Comparison of ENCODE assay signal across 8 mouse cellular contexts in the genomic region with DNA sequence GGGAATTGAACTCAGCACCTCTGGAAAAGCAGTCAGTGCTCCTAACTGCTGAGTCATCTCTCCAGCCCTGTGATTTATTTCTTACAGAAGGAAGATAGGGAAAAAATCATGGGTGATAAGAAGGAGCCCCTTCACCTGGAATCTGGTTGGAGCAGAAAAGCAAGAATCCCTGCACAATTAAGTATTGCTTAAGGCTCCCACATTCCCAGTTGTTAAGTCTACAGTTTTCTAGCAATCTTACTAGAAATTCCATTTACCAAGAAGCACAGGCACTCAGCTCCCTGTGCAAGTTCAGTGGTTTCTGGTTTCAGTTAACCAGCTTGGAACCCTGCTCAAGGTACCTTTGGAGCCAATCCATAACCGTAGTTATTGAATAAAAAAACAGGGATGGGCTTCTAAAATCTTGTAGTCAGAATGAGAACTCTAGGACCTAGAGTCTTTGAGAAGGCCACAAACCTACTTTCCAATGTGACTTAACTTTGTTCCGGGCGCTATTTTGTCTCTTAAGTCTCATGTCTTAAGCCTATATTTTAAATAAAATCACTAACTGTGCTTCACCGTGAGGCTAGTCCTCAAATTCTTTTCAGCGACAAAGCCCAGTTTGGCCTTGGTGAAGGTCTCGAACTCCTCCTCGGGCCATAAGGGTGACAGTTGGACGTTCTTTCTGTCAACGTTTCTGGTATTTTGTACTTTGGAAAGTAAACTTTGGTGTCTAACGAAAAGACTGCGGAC. TPM values are rescaled to one million over a fixed set of nuclear protein-coding genes. Genes with fewer than 3 reads are reported as not detected.
DNase-seq lines count a peak whose midpoint lies in the region; ATAC-seq lines count a peak whose summit lies in the region.

No protein-coding gene starts in this region.

- peaks cover 39% of the 10 kb centered on the region for H3K79me2 ChIP-seq in macrophage (ENCODE audit: inconsistent target)

- peak overlapping the region; percentile 89 for H3K27ac ChIP-seq in heart, embryonic 13.5 days (replicated peaks)
- H3K27ac ChIP-seq in hindbrain, embryonic 13.5 days, result 0 out of 2 replicates have a peak overlapping the region, but pooled peaks have one; percentile 18
- H3K27ac ChIP-seq in macrophage, result peak overlapping the region; percentile 66

- 0 out of 2 replicates have a peak, but pooled peaks cover 4% of the 10 kb centered on the region for H3K36me3 ChIP-seq in heart, embryonic 13.5 days
- H3K36me3 ChIP-seq in hindbrain, embryonic 13.5 days, result 0 out of 2 replicates have a peak, but pooled peaks cover 2% of the 10 kb centered on the region
- H3K36me3 ChIP-seq in macrophage (ENCODE audit: inconsistent target), result peaks cover 10% of the 10 kb centered on the region; the same call in 1 of the 2 replicates

- H3K4me3 ChIP-seq in heart, embryonic 13.5 days, result peak overlapping the region; percentile 66
- peak overlapping the region; percentile 58 for H3K4me3 ChIP-seq in hindbrain, embryonic 13.5 days
- H3K4me3 ChIP-seq in macrophage (ENCODE audit: inconsistent target), result no peak overlapping the region

- H3K4me2 ChIP-seq in heart, embryonic 13.5 days, result peak overlapping the region; percentile 80
- H3K4me2 ChIP-seq in hindbrain, embryonic 13.5 days, result peak overlapping the region; percentile 71

- no peak for ATAC-seq in heart, embryonic 13.5 days (ENCODE audit: extremely low read depth, insufficient number of reproducible peaks, low FRiP score, low TSS enrichment)
- no peak for ATAC-seq in hindbrain, embryonic 13.5 days (ENCODE audit: low FRiP score)

- no peaks in the 10 kb centered on the region for H3K9me3 ChIP-seq in heart, embryonic 13.5 days
- H3K9me3 ChIP-seq in hindbrain, embryonic 13.5 days, result no peaks in the 10 kb centered on the region

- peak overlapping the region; percentile 78 for H3K9ac ChIP-seq in heart, embryonic 13.5 days
- no peak overlapping the region for H3K9ac ChIP-seq in hindbrain, embryonic 13.5 days

- intact Hi-C loops in heart, postnatal 36 days (cut with DNase I), result loop anchor here (10.0 kb wide), 1 partner anchor 358 kb away; no protein-coding TSS in a partner anchor

- DNase-seq in heart, postnatal 36 days, result no peak
- DNase-seq in MN1 (ENCODE audit: low spot score), result peak; percentile 36
- no peak for DNase-seq in urinary bladder, adult 2 months (ENCODE audit: low spot score)
- DNase-seq in left cerebral cortex, adult 9 months (ENCODE audit: low spot score in 2 of 2), result no peak
- DNase-seq in frontal cortex, adult 2 months (ENCODE audit: extremely low spot score in 1 of 2, low spot score in 1 of 2), result no peak

- no peaks in the 10 kb centered on the region for H3K27me3 ChIP-seq in heart, embryonic 13.5 days (replicated peaks)
- no peaks in the 10 kb centered on the region for H3K27me3 ChIP-seq in hindbrain, embryonic 13.5 days

- WGBS in heart, embryonic 13.5 days, result 30% methylated on average over 11 of the region's 11 CpGs
- 42% methylated on average over 11 of the region's 11 CpGs for WGBS in hindbrain, embryonic 13.5 days
- WGBS in macrophage (ENCODE audit: missing documents), result 27% methylated on average over 11 of the region's 11 CpGs

- H3K4me1 ChIP-seq in heart, embryonic 13.5 days, result peaks cover 21% of the 10 kb centered on the region
- H3K4me1 ChIP-seq in hindbrain, embryonic 13.5 days (replicated peaks), result peaks cover 20% of the 10 kb centered on the region

RNA-seq across cellular contexts. Expression of gene Gm2a, which starts 1.0 kb away (rescaled TPM):
- polyA plus RNA-seq in heart, embryonic 13.5 days (2015; fragmentation: Nextera tagmentation; extraction: Ambion mirVana), result 42.2 and 45.3 TPM in 2 replicates
- total RNA-seq in heart, postnatal 36 days (2021), result 10 to 100 TPM; 10.8 to 11.8 TPM
- polyA plus RNA-seq in hindbrain, embryonic 13.5 days (2015; fragmentation: Nextera tagmentation; extraction: Ambion mirVana), result 19.2 and 20.3 TPM in 2 replicates
- total RNA-seq in macrophage (2018; cell fraction: chromatin; rRNA removed), result 10 to 100 TPM in 1 of 26 experiments, 1 to 10 TPM in 25; 1.3 to 10.9 (median 3.9) TPM
- 100 to 1,000 TPM; 104 to 194 (median 135) TPM for total RNA-seq in macrophage (2018; cell fraction: cytosol; rRNA removed)
- total RNA-seq in macrophage (2018; cell fraction: nucleus; rRNA removed), result 100 to 1,000 TPM in 2 of 26 experiments, 10 to 100 TPM in 24; 18.2 to 115 (median 67.3) TPM
- polyA plus RNA-seq in macrophage (2018), result 127 to 236 TPM (median 209 TPM) in 3 replicates
- 47.0 and 62.2 TPM in 2 replicates for polyA plus RNA-seq in urinary bladder, adult 2 months (2012; rRNA removed)
- polyA plus RNA-seq in frontal cortex, adult 2 months (2012; rRNA removed), result 41.3 and 45.6 TPM in 2 replicates

RNA-seq across cellular contexts. Expression of gene Ccdc69, which starts 19.0 kb away (rescaled TPM):
- polyA plus RNA-seq in heart, embryonic 13.5 days (2015; fragmentation: Nextera tagmentation; extraction: Ambion mirVana), result 18.8 and 20.8 TPM in 2 replicates
- 1 to 10 TPM; 7.6 to 8.0 TPM for total RNA-seq in heart, postnatal 36 days (2021)
- 0.22 and 0.31 TPM in 2 replicates for polyA plus RNA-seq in hindbrain, embryonic 13.5 days (2015; fragmentation: Nextera tagmentation; extraction: Ambion mirVana)
- 1 to 10 TPM in 21 of 26 experiments, under 1 TPM in 2, not detected in 3; 0.62 to 6.1 (median 3.0) TPM for total RNA-seq in macrophage (2018; cell fraction: chromatin; rRNA removed)
- 1 to 10 TPM in 25 of 26 experiments, under 1 TPM in 1; 0.43 to 5.7 (median 3.8) TPM for total RNA-seq in macrophage (2018; cell fraction: cytosol; rRNA removed)
- total RNA-seq in macrophage (2018; cell fraction: nucleus; rRNA removed), result 1 to 10 TPM in 21 of 26 experiments, under 1 TPM in 5; 0.40 to 6.5 (median 2.3) TPM
- 2.8 to 5.5 TPM (median 3.1 TPM) in 3 replicates for polyA plus RNA-seq in macrophage (2018)
- polyA plus RNA-seq in urinary bladder, adult 2 months (2012; rRNA removed), result 29.0 and 33.3 TPM in 2 replicates
- polyA plus RNA-seq in frontal cortex, adult 2 months (2012; rRNA removed), result 0.94 and 1.2 TPM in 2 replicates

RNA-seq across cellular contexts. Expression of gene Slc36a3, which starts 54.6 kb away (rescaled TPM):
- polyA plus RNA-seq in heart, embryonic 13.5 days (2015; fragmentation: Nextera tagmentation; extraction: Ambion mirVana), result not detected in 2 replicates
- total RNA-seq in heart, postnatal 36 days (2021), result not detected
- not detected in 2 replicates for polyA plus RNA-seq in hindbrain, embryonic 13.5 days (2015; fragmentation: Nextera tagmentation; extraction: Ambion mirVana)
- total RNA-seq in macrophage (2018; cell fraction: chromatin; rRNA removed), result under 1 TPM in 10 of 26 experiments, not detected in 16; 0.32 to 0.78 (median 0.54) TPM
- under 1 TPM in 22 of 26 experiments, not detected in 4; 0.09 to 0.37 (median 0.22) TPM for total RNA-seq in macrophage (2018; cell fraction: cytosol; rRNA removed)
- under 1 TPM in 9 of 26 experiments, not detected in 17; 0.29 to 0.54 (median 0.36) TPM for total RNA-seq in macrophage (2018; cell fraction: nucleus; rRNA removed)
- polyA plus RNA-seq in macrophage (2018), result 0.10 TPM in 1 of 3 replicates, not detected in the others
- polyA plus RNA-seq in urinary bladder, adult 2 months (2012; rRNA removed), result 0.06 TPM in 1 of 2 replicates, not detected in the other
- polyA plus RNA-seq in frontal cortex, adult 2 months (2012; rRNA removed), result not detected in 2 replicates

Comparison
In these comparisons a context has a peak if more than half of its experiments do, and no peak if none do; other contexts are left out.
1. H3K27ac ChIP-seq: peak in every context shown above with its lines; median percentile 89 in heart, embryonic 13.5 days; 66 in macrophage; 18 in hindbrain, embryonic 13.5 days.